Mouse (Mus musculus) CH12.LX (cell line): ENCODE data around the gene F2rl3. TPM values are rescaled to one million over a fixed set of nuclear protein-coding genes. Genes with fewer than 3 reads are reported as not detected.

ENCODE experiments used
- DNase-seq: peaks from one replicate; pipeline ENCODE4 v3.0.0-alpha.2; 2013; ENCODE audit errors: extremely low read depth
- H3K27ac ChIP-seq: 2 replicates; pipeline ENCODE4 v1.5.1; 2012; ENCODE audit warnings: low read depth, mild to moderate bottlenecking, control low read depth, moderate library complexity; ENCODE audit not compliant: insufficient read depth
- H3K27me3 ChIP-seq: replicated peaks from 2 replicates; pipeline ENCODE3; 2012; ENCODE audit warnings: inconsistent platforms
- H3K36me3 ChIP-seq, 2 experiments: replicated peaks in 1 of 2; 2 replicates each; pipeline versions ENCODE3 to v1.6.1; 2012; ENCODE audit warnings: inconsistent platforms in 1 of 2, low read length in 1 of 2, mild to moderate bottlenecking in 1 of 2, mixed read lengths in 1 of 2, moderate library complexity in 1 of 2; ENCODE audit not compliant: control insufficient read depth in 1 of 2, insufficient read depth in 1 of 2
- H3K4me1 ChIP-seq, 2 experiments: 2 replicates each; pipeline ENCODE4 v1.6.1; 2012; ENCODE audit warnings: inconsistent platforms in 1 of 2, moderate library complexity in 1 of 2; ENCODE audit not compliant: insufficient read depth in 2 of 2, control insufficient read depth in 1 of 2
- H3K4me2 ChIP-seq: 2 replicates; pipeline ENCODE4 v1.6.1; 2012; ENCODE audit warnings: low read depth, mild to moderate bottlenecking, control low read depth; ENCODE audit not compliant: poor library complexity, insufficient read depth, severe bottlenecking
- H3K4me3 ChIP-seq, 3 experiments: fragments of 150-350 bp in 1 of 3; sonication (generic) in 1 of 3; replicated peaks in 1 of 3; 2 replicates each; pipeline versions ENCODE3 to v1.5.1; 2011 to 2012; ENCODE audit warnings: low read depth in 2 of 3, low read length in 2 of 3, mild to moderate bottlenecking in 2 of 3, moderate library complexity in 2 of 3, control low read depth in 1 of 3, improper control_type of control experiment in 1 of 3, inconsistent platforms in 1 of 3, mixed read lengths in 1 of 3; ENCODE audit not compliant: poor library complexity in 1 of 3
- H3K79me2 ChIP-seq: replicated peaks from 2 replicates; pipeline ENCODE4 v1.6.1; 2012; ENCODE audit warnings: mild to moderate bottlenecking, moderate library complexity; ENCODE audit not compliant: control insufficient read depth, poor library complexity, insufficient read depth, severe bottlenecking; ENCODE audit errors: extremely low read depth
- H3K9ac ChIP-seq: 2 replicates; pipeline ENCODE4 v1.6.1; 2012; ENCODE audit warnings: low read depth, mild to moderate bottlenecking, control low read depth, moderate library complexity; ENCODE audit not compliant: insufficient read depth
- H3K9me3 ChIP-seq: replicated peaks from 2 replicates; pipeline ENCODE3; 2012; ENCODE audit warnings: low read length, inconsistent platforms, mixed read lengths
- BHLHE40 ChIP-seq: IDR thresholded peaks from 2 replicates; pipeline ENCODE4 v1.6.1; 2011; ENCODE audit warnings: mild to moderate bottlenecking, low read depth, low read length, improper control_type of control experiment
- CHD1 ChIP-seq: IDR thresholded peaks from 2 replicates; pipeline ENCODE4 v1.6.1; 2012; ENCODE audit warnings: low read depth, low read length, improper control_type of control experiment, inconsistent platforms
- CHD2 ChIP-seq: IDR thresholded peaks from 2 replicates; pipeline ENCODE4 v1.6.1; 2011; ENCODE audit warnings: low read length, improper control_type of control experiment
- CTCF ChIP-seq, 2 experiments: IDR thresholded peaks in 1 of 2; conservative IDR thresholded peaks in 1 of 2; 2 replicates each; pipeline ENCODE4 v1.5.1; 2011 to 2012; ENCODE audit warnings: low read depth in 2 of 2, low read length in 2 of 2, improper control_type of control experiment in 1 of 2, inconsistent platforms in 1 of 2, mild to moderate bottlenecking in 1 of 2, moderate library complexity in 1 of 2
- ELF1 ChIP-seq: IDR thresholded peaks from 2 replicates; pipeline ENCODE4 v1.6.1; 2014; ENCODE audit warnings: low read depth, mild to moderate bottlenecking, inconsistent platforms, low read length, improper control_type of control experiment
- EP300 ChIP-seq: IDR thresholded peaks from 2 replicates; pipeline ENCODE4 v1.6.1; 2011; ENCODE audit warnings: low read length, improper control_type of control experiment
- HCFC1 ChIP-seq: IDR thresholded peaks from 2 replicates; pipeline ENCODE4 v1.6.1; 2012; ENCODE audit warnings: low read depth, mild to moderate bottlenecking, inconsistent platforms, low read length, improper control_type of control experiment
- IRF4 ChIP-seq: IDR thresholded peaks from 2 replicates; pipeline ENCODE4 v1.6.1; 2014; ENCODE audit warnings: low read depth, mild to moderate bottlenecking, inconsistent platforms, low read length, improper control_type of control experiment
- KAT2A ChIP-seq: IDR thresholded peaks from 2 replicates; pipeline ENCODE4 v1.6.1; 2012; ENCODE audit warnings: low read length, improper control_type of control experiment, inconsistent platforms; ENCODE audit not compliant: insufficient replicate concordance
- MAFK ChIP-seq: IDR thresholded peaks from 2 replicates; pipeline ENCODE4 v1.6.1; 2011; ENCODE audit warnings: low read length, improper control_type of control experiment; ENCODE audit not compliant: insufficient replicate concordance
- MEF2A ChIP-seq: IDR thresholded peaks from 2 replicates; pipeline ENCODE4 v1.6.1; 2014; ENCODE audit warnings: low read depth, mild to moderate bottlenecking, inconsistent platforms, low read length, improper control_type of control experiment, borderline replicate concordance
- MYC ChIP-seq: IDR thresholded peaks from 2 replicates; pipeline ENCODE4 v1.6.1; 2011; ENCODE audit warnings: low read depth, mild to moderate bottlenecking, improper control_type of control experiment, low read length
- NELFE ChIP-seq: IDR thresholded peaks from 2 replicates; pipeline ENCODE4 v1.6.1; 2011; ENCODE audit warnings: low read depth, low read length, improper control_type of control experiment
- NRF1 ChIP-seq: IDR thresholded peaks from 2 replicates; pipeline ENCODE4 v1.6.1; 2014; ENCODE audit warnings: low read depth, mild to moderate bottlenecking, inconsistent platforms, low read length, improper control_type of control experiment, moderate library complexity
- PAX5 ChIP-seq: IDR thresholded peaks from 2 replicates; pipeline ENCODE4 v1.6.1; 2012; ENCODE audit warnings: low read length, inconsistent platforms, mixed read lengths
- POLR2A ChIP-seq: IDR thresholded peaks from 2 replicates; pipeline ENCODE4 v1.6.1; 2011; ENCODE audit warnings: low read depth, mild to moderate bottlenecking, improper control_type of control experiment, low read length
- POLR2AphosphoS2 ChIP-seq: IDR thresholded peaks from 2 replicates; pipeline ENCODE4 v1.6.1; 2011; ENCODE audit warnings: low read depth, low read length, improper control_type of control experiment
- RCOR1 ChIP-seq: conservative IDR thresholded peaks from 2 replicates; pipeline ENCODE4 v1.6.1; 2012; ENCODE audit warnings: low read depth, mild to moderate bottlenecking, inconsistent platforms, low read length, improper control_type of control experiment
- SIN3A ChIP-seq: IDR thresholded peaks from 2 replicates; pipeline ENCODE4 v1.6.1; 2012; ENCODE audit warnings: low read length, improper control_type of control experiment, inconsistent platforms
- SMC3 ChIP-seq: IDR thresholded peaks from 2 replicates; pipeline ENCODE4 v1.6.1; 2011; ENCODE audit warnings: low read depth, low read length, improper control_type of control experiment
- TBP ChIP-seq: conservative IDR thresholded peaks from 2 replicates; pipeline ENCODE4 v1.6.1; 2011; ENCODE audit warnings: low read depth, low read length, improper control_type of control experiment
- TCF12 ChIP-seq: IDR thresholded peaks from 2 replicates; pipeline ENCODE4 v1.6.1; 2014; ENCODE audit warnings: low read depth, mild to moderate bottlenecking, inconsistent platforms, low read length, improper control_type of control experiment
- USF1 ChIP-seq: IDR thresholded peaks from 2 replicates; pipeline ENCODE4 v1.6.1; 2014; ENCODE audit warnings: low read depth, mild to moderate bottlenecking, inconsistent platforms, low read length, improper control_type of control experiment
- USF2 ChIP-seq: conservative IDR thresholded peaks from 2 replicates; pipeline ENCODE4 v1.6.1; 2011; ENCODE audit warnings: low read depth, low read length, improper control_type of control experiment
- ZC3H11A ChIP-seq: IDR thresholded peaks from 2 replicates; pipeline ENCODE4 v1.6.1; 2012; ENCODE audit warnings: low read depth, mild to moderate bottlenecking, inconsistent platforms, low read length, improper control_type of control experiment
- ZMIZ1 ChIP-seq: IDR thresholded peaks from 2 replicates; pipeline ENCODE4 v1.6.1; 2012; ENCODE audit warnings: low read depth, mild to moderate bottlenecking, inconsistent platforms, low read length, improper control_type of control experiment
- dilution Hi-C: fragments of 300-500 bp; cut with MboI; formaldehyde crosslinking; loops from 2 replicates; pipeline ENCODE4 v1.14.3; 2020; ENCODE audit warnings: low sequenced_read_pairs; ENCODE audit not compliant: extremely low pct_unique_long_range_greater_than_20kb, extremely low pct_ligation_motif_present
- in situ Hi-C: fragments of 300-500 bp; cut with MboI; formaldehyde crosslinking; loops from 3 replicates; pipeline ENCODE4 v1.14.3; 2019; ENCODE audit warnings: low sequenced_read_pairs, low pct_ligation_motif_present, low pct_unique_long_range_greater_than_20kb, mixed read lengths
- polyA plus RNA-seq: library from polyadenylated mRNA; unstranded; fragments of >175 nt; gene quantifications from 2 replicates; pipeline ENCODE4 v1.2.1, GENCODE M21; 2012; ENCODE audit warnings: low read depth; ENCODE audit not compliant: insufficient read length
- total RNA-seq, 2 experiments: library from RNA; depleted of rRNA; stranded (reverse); fragments of 300-350 nt in 1 of 2; fragments of >200 nt in 1 of 2; gene quantifications; 2 replicates each; pipeline ENCODE4 v1.2.3; 2012 to 2014

F2rl3 gene
- total and polyA plus RNA-seq, 3 experiments: 0.21 to 0.32 TPM; not detected in 1

DNA sequence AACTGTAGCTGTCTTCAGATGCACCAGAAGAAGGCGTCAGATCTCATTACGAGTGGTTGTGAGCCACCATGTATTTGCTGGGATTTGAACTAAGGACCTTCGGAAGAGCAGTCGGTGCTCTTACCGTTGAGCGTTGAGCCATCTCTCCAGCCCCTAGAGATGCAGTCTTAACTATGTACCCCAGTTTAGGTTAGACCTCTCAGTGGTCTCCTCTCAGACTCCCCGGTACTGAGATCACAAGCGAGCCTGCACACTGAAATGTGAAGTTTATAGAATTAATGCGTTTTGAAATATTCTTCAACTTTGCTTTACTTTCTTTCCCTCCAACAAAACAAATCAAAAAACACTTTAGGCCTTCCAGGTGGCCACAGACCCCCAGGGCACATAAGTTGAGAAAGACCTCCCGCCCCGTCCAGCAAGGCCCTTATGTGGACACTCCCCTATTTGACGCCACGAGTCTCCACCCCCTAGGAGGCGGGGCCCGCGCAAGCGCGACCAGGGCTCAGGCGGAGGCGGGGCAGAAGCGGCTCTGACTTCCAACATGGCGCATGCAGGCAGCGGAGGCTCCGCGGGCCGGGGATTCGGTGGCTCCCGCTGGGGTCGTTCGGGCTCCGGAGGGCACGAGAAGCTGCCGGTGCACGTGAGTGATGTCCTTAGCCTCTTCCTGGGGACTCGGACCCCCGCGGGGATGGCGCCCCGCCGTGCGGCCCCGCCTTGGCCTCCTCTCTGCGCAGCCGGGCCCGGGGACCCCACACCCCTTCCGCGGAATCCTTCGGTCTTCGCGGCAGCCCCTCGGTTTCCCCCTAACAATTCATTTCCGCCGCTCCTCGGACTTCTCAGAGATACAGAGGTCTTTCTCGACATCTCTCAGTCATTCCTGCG is 38.7 kb upstream of the F2rl3 start, which contains the start of gene Sin3b:
Gene Sin3b, plus strand, starts transcription at position 517 of the 882 bp plus-strand sequence.
- no peak within 1 kb of the TSS for H3K27ac ChIP-seq

DNA sequence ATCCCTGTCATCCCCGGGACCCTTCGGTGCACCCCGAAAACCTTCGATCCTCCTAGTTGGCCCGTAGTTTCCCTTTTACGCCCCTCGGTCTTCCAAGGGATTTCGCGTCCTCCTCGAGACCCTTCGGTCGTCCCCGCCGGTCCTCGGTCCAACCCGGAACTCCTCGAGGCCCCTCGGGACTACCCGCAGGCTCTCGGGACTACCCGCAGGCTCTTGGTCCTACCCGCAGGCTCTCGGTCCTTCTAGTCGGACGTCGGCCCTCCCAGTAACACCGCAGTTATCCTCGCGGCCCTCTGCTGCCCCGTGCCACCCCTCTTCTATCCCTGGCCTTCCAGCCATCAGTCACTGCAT is 38.1 kb upstream of the F2rl3 start:
- peak overlapping the region; percentile 69 to 98 (median 97) for H3K4me3 ChIP-seq
- H3K9ac ChIP-seq: peak overlapping the region; percentile 77
- peaks cover 11% of the 10 kb centered on the region for H3K79me2 ChIP-seq

More for the DNA sequence above, 38.7 kb upstream of the F2rl3 start, which contains the start of gene Sin3b:
- H3K4me2 ChIP-seq: peak within 1 kb of the TSS; percentile 81
- H3K36me3 ChIP-seq: peaks cover 31 to 40% of the 10 kb centered on the region in 2 experiments
- H3K4me1 ChIP-seq: peaks cover 2 to 27% of the 10 kb centered on the region in 2 experiments; a peak in 2 of 4 replicates
- peak; percentile 88 for DNase-seq
- H3K9ac ChIP-seq: peak within 1 kb of the TSS; percentile 77
- H3K27me3 ChIP-seq: no peaks in the 10 kb centered on the region
- peak within 1 kb of the TSS; percentile 69 to 98 (median 97) for H3K4me3 ChIP-seq
- dilution Hi-C loops: no loop called here
- H3K9me3 ChIP-seq: no peaks in the 10 kb centered on the region
- TF ChIP-seq USF1 (no peak), IRF4 (no peak; the same call in 1 of the 2 replicates), KAT2A (no peak), ZC3H11A (no peak), MYC (no peak), TCF12 (peak; percentile 96), USF2 (no peak), ZMIZ1 (peak; percentile 78; the same call in 1 of the 2 replicates), BHLHE40 (no peak), SIN3A (no peak; the same call in 1 of the 2 replicates), POLR2AphosphoS2 (peak; percentile 73; the same call in 1 of the 2 replicates), PAX5 (no peak), CTCF (conservative IDR thresholded peaks at IDR 0.05 in 1 of 2, IDR thresholded peaks at IDR 0.05 in 1 of 2; ENCODE audit: low read depth in 2 of 2, low read length in 2 of 2) (no peak), RCOR1 (no peak), POLR2A (peak; percentile 96), HCFC1 (peak; percentile 45; the same call in 1 of the 2 replicates), CHD1 (no peak), MEF2A (no peak), NELFE (peak; percentile 91), NRF1 (peak; percentile 93), MAFK (no peak), TBP (peak; percentile 66), CHD2 (no peak)
- TF ChIP-seq, all 38 proteins: peak for 8
- in situ Hi-C loops: no loop called here
- H3K79me2 ChIP-seq: peaks cover 11% of the 10 kb centered on the region

More for the DNA sequence above, 38.1 kb upstream of the F2rl3 start:
- TF ChIP-seq SMC3 (no peak), POLR2A (no peak), USF1 (no peak), CTCF (conservative IDR thresholded peaks at IDR 0.05 in 1 of 2, IDR thresholded peaks at IDR 0.05 in 1 of 2; ENCODE audit: low read depth in 2 of 2, low read length in 2 of 2) (no peak), MAFK (no peak), ZMIZ1 (0 out of 2 replicates have a peak, but pooled peaks have one; percentile 3), SIN3A (0 out of 2 replicates have a peak, but pooled peaks have one; percentile 42), ELF1 (peak; percentile 79), IRF4 (0 out of 2 replicates have a peak, but pooled peaks have one; percentile 21), EP300 (no peak), KAT2A (0 out of 2 replicates have a peak, but pooled peaks have one; percentile 30), NRF1 (peak; percentile 12; the same call in 1 of the 2 replicates), RCOR1 (no peak)
- Histone ChIP-seq H3K9me3 (no peaks in the 10 kb centered on the region), H3K4me2 (peak overlapping the region; percentile 81), H3K27me3 (no peaks in the 10 kb centered on the region), H3K4me1 (peaks cover 2 to 27% of the 10 kb centered on the region in 2 experiments; a peak in 2 of 4 replicates), H3K36me3 (peaks cover 37 to 46% of the 10 kb centered on the region in 2 experiments), H3K27ac (no peak overlapping the region)
- in situ Hi-C loops (no loop called here), dilution Hi-C loops (no loop called here)
- no peak for DNase-seq
